Mouse (Mus musculus): ENCODE results near the gene Mthfsd. TPM values are rescaled to one million over a fixed set of nuclear protein-coding genes. Genes with fewer than 3 reads are reported as not detected.
A peak's percentile ranks its signal among the peaks of the same experiment; 100 is the strongest.

Gene Mthfsd
- polyA plus RNA-seq, 1 experiment: 73.6 TPM

DNA sequence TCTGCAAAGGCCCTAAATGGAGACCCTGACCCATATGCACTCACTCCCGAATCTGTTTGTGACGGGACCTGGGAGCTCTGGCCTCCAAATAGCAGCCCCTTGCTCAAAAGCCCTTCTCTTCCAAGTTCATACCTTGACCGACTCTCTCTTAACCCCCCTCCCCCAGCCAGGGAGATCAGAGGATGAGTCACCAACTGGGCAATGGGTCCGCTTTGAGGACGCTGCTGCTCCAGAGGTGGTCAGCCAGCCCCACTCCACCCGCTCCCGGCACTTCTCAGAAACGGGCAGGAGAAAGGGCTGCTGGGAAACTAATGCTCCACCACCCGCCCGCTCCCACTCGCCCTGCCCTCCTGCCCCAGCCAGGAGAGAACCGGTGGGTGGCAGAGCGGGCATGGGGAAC lies 32.3 kb downstream of the Mthfsd start:
- Histone ChIP-seq H3K27me3 (ENCODE audit: control insufficient read depth, insufficient read depth, low read length) (no peaks in the 10 kb centered on the region; the same call in 1 of the 2 replicates), H3K4me1 (ENCODE audit: control insufficient read depth, insufficient read depth, low read length) (no peaks in the 10 kb centered on the region; the same call in 1 of the 2 replicates), H3K4me3 (ENCODE audit: control insufficient read depth, low read depth, low read length) (no peak overlapping the region), H3K36me3 (ENCODE audit: control insufficient read depth, insufficient read depth, low read length) (no peaks in the 10 kb centered on the region), H3K27ac (ENCODE audit: control insufficient read depth, insufficient read depth, low read depth, low read length) (no peak overlapping the region)
- TF ChIP-seq CTCF (IDR thresholded peaks at IDR 0.05; ENCODE audit: control insufficient read depth, insufficient read depth, insufficient replicate concordance, low read depth, low read length) (no peak), POLR2A (IDR thresholded peaks at IDR 0.05; ENCODE audit: control insufficient read depth, low read depth, low read length) (no peak)

DNA sequence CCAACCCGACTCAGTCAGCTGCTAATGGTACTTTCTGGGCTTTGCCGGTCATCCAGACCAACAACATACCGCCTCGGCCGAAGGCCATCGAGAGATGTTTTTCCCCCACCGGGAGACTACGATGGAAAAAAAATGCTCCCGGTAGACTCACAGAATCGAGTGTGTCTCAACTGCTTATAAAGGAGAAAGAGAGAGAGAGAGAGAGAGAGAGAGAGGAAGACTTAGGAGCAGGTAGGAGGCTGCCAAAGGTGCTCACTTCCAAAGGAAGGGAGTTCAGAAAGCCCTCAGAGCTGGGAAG lies 33.4 kb downstream of the Mthfsd start:
- H3K36me3 ChIP-seq (ENCODE audit: control insufficient read depth, insufficient read depth, low read length): no peaks in the 10 kb centered on the region
- no peak overlapping the region for H3K27ac ChIP-seq (ENCODE audit: control insufficient read depth, insufficient read depth, low read depth, low read length)
- H3K27me3 ChIP-seq (ENCODE audit: control insufficient read depth, insufficient read depth, low read length): no peaks in the 10 kb centered on the region; the same call in 1 of the 2 replicates
- H3K4me3 ChIP-seq (ENCODE audit: control insufficient read depth, low read depth, low read length): no peak overlapping the region
- H3K4me1 ChIP-seq (ENCODE audit: control insufficient read depth, insufficient read depth, low read length): no peaks in the 10 kb centered on the region
- TF ChIP-seq CTCF (IDR thresholded peaks at IDR 0.05; ENCODE audit: control insufficient read depth, insufficient read depth, insufficient replicate concordance, low read depth, low read length) (no peak), POLR2A (IDR thresholded peaks at IDR 0.05; ENCODE audit: control insufficient read depth, low read depth, low read length) (no peak)

DNA sequence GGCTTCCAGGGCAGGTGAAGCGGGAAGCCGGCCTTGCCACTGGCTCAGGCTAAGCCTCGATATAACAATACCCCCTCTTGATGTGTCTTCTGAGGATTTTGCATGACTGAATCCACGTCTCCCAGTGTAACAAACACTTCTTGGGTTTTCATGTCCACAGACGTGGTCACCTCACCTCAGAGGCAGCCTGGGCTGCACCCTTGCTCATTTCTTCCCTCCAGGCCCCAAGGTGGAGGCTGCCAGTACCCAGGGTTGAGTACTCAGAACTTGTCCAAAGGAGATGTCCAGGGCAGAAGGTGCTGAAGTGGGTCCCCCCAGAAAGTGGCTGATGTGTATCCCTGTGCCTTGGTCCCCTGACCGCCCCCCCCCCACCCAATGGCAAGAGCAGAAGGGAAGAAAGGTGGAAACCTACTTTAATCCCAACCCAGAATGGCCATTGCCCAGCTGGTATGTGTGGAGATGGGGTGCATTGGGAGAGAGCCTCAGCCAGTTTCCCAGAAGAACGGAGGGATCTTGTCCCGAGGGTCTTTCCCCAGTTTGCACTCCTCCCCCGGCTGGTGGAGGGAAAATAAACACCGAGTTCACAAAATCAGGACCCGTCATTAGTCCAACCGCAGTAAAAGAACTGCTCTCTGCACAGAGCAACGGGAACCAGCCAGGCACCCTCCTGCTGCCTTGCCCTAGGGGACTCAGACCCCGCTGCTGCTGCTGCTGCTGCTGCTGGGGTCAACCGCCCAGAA lies 33.9 kb downstream of the Mthfsd start:
- Histone ChIP-seq H3K4me1 (ENCODE audit: control insufficient read depth, insufficient read depth, low read length) (no peaks in the 10 kb centered on the region), H3K27me3 (ENCODE audit: control insufficient read depth, insufficient read depth, low read length) (no peaks in the 10 kb centered on the region; the same call in 1 of the 2 replicates), H3K4me3 (ENCODE audit: control insufficient read depth, low read depth, low read length) (no peak overlapping the region), H3K36me3 (ENCODE audit: control insufficient read depth, insufficient read depth, low read length) (no peaks in the 10 kb centered on the region), H3K27ac (ENCODE audit: control insufficient read depth, insufficient read depth, low read depth, low read length) (no peak overlapping the region)
- TF ChIP-seq POLR2A (IDR thresholded peaks at IDR 0.05; ENCODE audit: control insufficient read depth, low read depth, low read length): no peak
- no peak for TF ChIP-seq CTCF (IDR thresholded peaks at IDR 0.05; ENCODE audit: control insufficient read depth, insufficient read depth, insufficient replicate concordance, low read depth, low read length)

DNA sequence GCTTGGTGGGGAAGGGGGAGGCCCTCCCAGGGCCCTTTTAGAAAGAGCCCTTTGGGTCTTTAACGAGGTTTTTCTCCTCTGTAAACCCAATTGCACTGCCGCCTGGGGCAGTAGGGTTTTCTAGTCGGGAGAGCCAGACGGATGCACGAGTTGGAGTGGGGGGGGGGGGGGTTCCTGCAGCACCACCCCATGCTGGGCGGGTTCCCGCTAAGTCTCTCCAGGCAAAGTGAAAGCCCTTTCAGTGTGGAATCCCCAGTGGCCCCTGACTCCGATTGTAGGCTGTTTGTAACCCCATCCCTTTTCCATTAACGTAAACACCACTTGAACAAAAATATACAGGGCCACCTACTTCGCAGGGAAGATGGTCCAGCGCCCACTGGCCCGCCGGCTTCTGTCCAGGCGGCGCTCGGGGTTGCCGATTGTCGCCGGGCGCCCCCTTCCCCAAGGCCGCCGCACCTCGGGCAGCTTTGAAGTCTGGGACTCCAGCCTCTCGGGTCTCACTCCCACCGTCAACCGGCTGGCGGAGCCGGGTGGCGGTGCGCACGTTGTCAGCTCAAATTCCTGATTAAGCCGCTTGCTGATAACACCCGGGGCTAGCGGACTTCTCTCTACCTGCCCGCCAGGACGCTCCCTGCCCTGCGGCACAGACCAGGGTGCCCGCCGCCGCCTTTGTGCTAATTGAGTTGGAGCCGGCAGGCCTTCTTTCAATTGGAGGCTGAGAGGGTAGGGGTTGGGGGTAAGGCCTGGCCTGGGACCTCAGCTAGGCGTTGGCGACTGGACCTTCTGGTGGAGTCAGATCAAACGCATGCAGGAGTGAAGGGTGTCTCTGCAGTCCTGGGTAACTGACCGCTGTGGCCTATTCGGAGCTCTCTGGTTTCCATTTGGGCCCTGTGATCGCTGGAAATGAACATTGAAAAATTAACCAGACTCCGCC lies 34.8 kb downstream of the Mthfsd start:
- Histone ChIP-seq H3K27ac (ENCODE audit: control insufficient read depth, insufficient read depth, low read depth, low read length) (no peak overlapping the region), H3K4me1 (ENCODE audit: control insufficient read depth, insufficient read depth, low read length) (no peaks in the 10 kb centered on the region), H3K27me3 (ENCODE audit: control insufficient read depth, insufficient read depth, low read length) (no peaks in the 10 kb centered on the region; the same call in 1 of the 2 replicates), H3K4me3 (ENCODE audit: control insufficient read depth, low read depth, low read length) (no peak overlapping the region), H3K36me3 (ENCODE audit: control insufficient read depth, insufficient read depth, low read length) (no peaks in the 10 kb centered on the region)
- no peak for TF ChIP-seq CTCF (IDR thresholded peaks at IDR 0.05; ENCODE audit: control insufficient read depth, insufficient read depth, insufficient replicate concordance, low read depth, low read length)
- no peak for TF ChIP-seq POLR2A (IDR thresholded peaks at IDR 0.05; ENCODE audit: control insufficient read depth, low read depth, low read length)

DNA sequence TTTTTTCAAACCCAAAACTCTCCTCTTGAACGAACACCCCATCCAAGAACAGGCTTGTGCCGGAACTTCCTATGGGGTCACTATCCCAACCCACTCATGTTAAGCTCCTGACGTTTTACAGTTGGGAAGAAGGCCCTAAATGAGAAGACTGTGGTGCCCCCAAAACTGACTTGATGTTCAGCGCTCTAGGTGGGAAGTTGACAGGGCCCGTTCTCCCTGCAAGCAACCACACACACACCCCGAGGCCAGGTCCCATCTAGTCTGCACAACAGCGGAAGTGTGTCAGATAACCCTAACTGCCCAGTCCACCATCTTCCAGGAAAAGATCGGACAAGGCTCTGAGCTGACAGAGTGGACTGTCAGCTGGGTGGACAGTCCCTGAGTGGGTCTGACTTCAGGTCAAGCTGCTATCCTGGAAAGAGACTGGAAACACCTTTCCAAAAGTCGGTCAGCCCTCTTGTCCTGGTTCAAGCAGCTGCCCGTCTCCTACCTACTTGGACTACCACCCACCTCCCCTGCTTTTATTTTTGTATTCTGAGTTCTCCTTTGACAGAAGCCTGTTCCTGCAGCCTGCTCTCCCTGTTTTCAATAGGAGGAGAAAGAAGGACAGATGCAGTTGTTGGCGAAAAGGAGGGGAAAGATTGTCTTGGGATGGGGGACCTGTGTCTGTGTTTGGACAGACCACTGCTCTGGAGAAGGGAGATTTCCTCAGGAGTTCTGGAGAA lies 35.6 kb downstream of the Mthfsd start:
- no peak for TF ChIP-seq POLR2A (IDR thresholded peaks at IDR 0.05; ENCODE audit: control insufficient read depth, low read depth, low read length)
- no peak for TF ChIP-seq CTCF (IDR thresholded peaks at IDR 0.05; ENCODE audit: control insufficient read depth, insufficient read depth, insufficient replicate concordance, low read depth, low read length)
- H3K4me1 ChIP-seq (ENCODE audit: control insufficient read depth, insufficient read depth, low read length): no peaks in the 10 kb centered on the region
- H3K27me3 ChIP-seq (ENCODE audit: control insufficient read depth, insufficient read depth, low read length): no peaks in the 10 kb centered on the region; the same call in 1 of the 2 replicates

DNA sequence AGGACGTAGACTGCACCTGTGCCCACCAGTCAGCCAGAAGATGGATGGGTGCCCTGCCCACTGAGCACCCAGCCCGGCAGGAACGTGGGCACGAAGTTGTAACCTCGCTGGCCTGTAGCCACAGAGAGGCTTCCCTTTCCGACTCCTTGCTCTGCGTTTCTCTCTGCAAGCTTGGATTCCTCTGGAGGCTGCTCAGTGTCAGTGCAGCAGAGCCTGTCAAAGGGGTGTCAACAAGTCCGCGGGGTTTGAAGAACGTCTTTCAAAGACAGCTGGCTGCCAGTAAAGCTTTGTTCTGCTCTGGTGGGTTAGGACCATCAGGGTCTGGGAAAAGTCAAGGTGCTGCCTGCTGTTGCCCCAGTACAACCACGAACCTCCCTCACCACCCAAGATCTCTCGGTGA lies 36.7 kb downstream of the Mthfsd start:
- no peak for TF ChIP-seq POLR2A (IDR thresholded peaks at IDR 0.05; ENCODE audit: control insufficient read depth, low read depth, low read length)
- TF ChIP-seq CTCF (IDR thresholded peaks at IDR 0.05; ENCODE audit: control insufficient read depth, insufficient read depth, insufficient replicate concordance, low read depth, low read length): peak; percentile 19; the same call in 1 of the 2 replicates
- H3K4me1 ChIP-seq (ENCODE audit: control insufficient read depth, insufficient read depth, low read length): no peaks in the 10 kb centered on the region
- no peak overlapping the region for H3K27ac ChIP-seq (ENCODE audit: control insufficient read depth, insufficient read depth, low read depth, low read length)
- no peaks in the 10 kb centered on the region; the same call in 1 of the 2 replicates for H3K27me3 ChIP-seq (ENCODE audit: control insufficient read depth, insufficient read depth, low read length)
- H3K4me3 ChIP-seq (ENCODE audit: control insufficient read depth, low read depth, low read length): no peak overlapping the region
- no peaks in the 10 kb centered on the region for H3K36me3 ChIP-seq (ENCODE audit: control insufficient read depth, insufficient read depth, low read length)

More for the DNA sequence above, 35.6 kb downstream of the Mthfsd start:
- Histone ChIP-seq H3K4me3 (ENCODE audit: control insufficient read depth, low read depth, low read length) (no peak overlapping the region), H3K27ac (ENCODE audit: control insufficient read depth, insufficient read depth, low read depth, low read length) (no peak overlapping the region), H3K36me3 (ENCODE audit: control insufficient read depth, insufficient read depth, low read length) (no peaks in the 10 kb centered on the region)
